9 mouse cellular contexts compared by ENCODE assay signal in genomic region chr13:55510332-55510667, GRCm38 (mm10). TPM values are rescaled to one million over a fixed set of nuclear protein-coding genes. Genes with fewer than 3 reads are reported as not detected.
DNase-seq lines count a peak whose midpoint lies in the region; ATAC-seq and TF ChIP-seq lines count a peak whose summit lies in the region.
"Had no signal": no experiment of that assay in that cellular context is flagged by ENCODE, and none has a peak within 500 bp of the region (broad histone marks: within the 10 kb centered on the region; RNA-seq: fewer than 3 reads in every experiment).

No protein-coding gene starts in this region.

- no peak overlapping the region; the same call in 1 of the 2 replicates for H3K4me3 ChIP-seq in heart, adult 2 months
- peak overlapping the region; percentile 46; the same call in 1 of the 2 replicates for H3K4me3 ChIP-seq in G1E (ENCODE audit: low read depth, low read length)
- H3K4me3 ChIP-seq in hindbrain, embryonic 12.5 days: no peak overlapping the region

- peak overlapping the region; percentile 95; the same call in 1 of the 2 replicates for H3K4me2 ChIP-seq in hindbrain, embryonic 12.5 days (replicated peaks)

- peak; percentile 61; the same call in 1 of the 2 replicates for ATAC-seq in G1E (ENCODE audit: extremely low read depth, insufficient number of reproducible peaks, low FRiP score, poor library complexity, severe bottlenecking)
- no peak for ATAC-seq in hindbrain, embryonic 12.5 days (ENCODE audit: low FRiP score)
- ATAC-seq in megakaryocyte progenitor cell, adult 5-6 weeks (replicated peaks; ENCODE audit: poor library complexity): peak; percentile 45

- H3K27me3 ChIP-seq in heart, adult 2 months (ENCODE audit: control insufficient read depth, insufficient read depth, low read length): no peaks in the 10 kb centered on the region
- peaks cover 7% of the 10 kb centered on the region for H3K27me3 ChIP-seq in G1E (ENCODE audit: insufficient read depth, low read length)
- peaks cover 7% of the 10 kb centered on the region; the same call in 1 of the 2 replicates for H3K27me3 ChIP-seq in hindbrain, embryonic 12.5 days

- H3K27ac ChIP-seq in heart, adult 2 months: peak overlapping the region; percentile 93
- H3K27ac ChIP-seq in hindbrain, embryonic 12.5 days: peak overlapping the region; percentile 74; the same call in 1 of the 2 replicates
- H3K27ac ChIP-seq: macrophage had no signal

- TF ChIP-seq EP300 in heart, adult 2 months (IDR thresholded peaks at IDR 0.05; ENCODE audit: insufficient read depth, low read depth, low read length): no peak

- 0 out of 2 replicates have a peak overlapping the region, but pooled peaks have one; percentile 5 for H3K9ac ChIP-seq in heart, adult 2 months (ENCODE audit: low read depth, low read length)
- H3K9ac ChIP-seq in hindbrain, embryonic 12.5 days: peak overlapping the region; percentile 27; the same call in 1 of the 2 replicates

- TF ChIP-seq CTCF in heart, adult 2 months (IDR thresholded peaks at IDR 0.05): no peak
- TF ChIP-seq CTCF in G1E (IDR thresholded peaks at IDR 0.05; ENCODE audit: low read depth, low read length): no peak

- DNase-seq in heart, adult 2 months: no peak
- DNase-seq in heart, postnatal 10 days: no peak
- DNase-seq in G1E (ENCODE audit: low spot score): peak; percentile 66
- no peak for DNase-seq in embryo, embryonic 10 days (ENCODE audit: low spot score)
- no peak for DNase-seq in layer of hippocampus, adult 11-12 months (ENCODE audit: low spot score)
- DNase-seq in right cerebral cortex, postnatal 4 days: no peak

- H3K79me2 ChIP-seq in heart, adult 2 months (replicated peaks; ENCODE audit: control insufficient read depth, insufficient read depth, low read length): no peaks in the 10 kb centered on the region; the same call in 1 of the 2 replicates

- WGBS in heart, adult 2 months: 36% methylated on average over 3 of the region's 3 CpGs
- 44% methylated on average over 3 of the region's 3 CpGs for WGBS in hindbrain, embryonic 12.5 days

- no peak; the same call in 1 of the 2 replicates for TF ChIP-seq POLR2A in heart, adult 2 months (IDR thresholded peaks at IDR 0.05; ENCODE audit: insufficient read depth, low read depth, low read length)

- peaks cover 18% of the 10 kb centered on the region for H3K4me1 ChIP-seq in heart, adult 2 months (ENCODE audit: control insufficient read depth, insufficient read depth, low read length)
- peaks cover 55% of the 10 kb centered on the region for H3K4me1 ChIP-seq in G1E (ENCODE audit: insufficient read depth, low read depth, low read length)
- H3K4me1 ChIP-seq in hindbrain, embryonic 12.5 days: peaks cover 26% of the 10 kb centered on the region

- no peaks in the 10 kb centered on the region for H3K36me3 ChIP-seq in heart, adult 2 months (ENCODE audit: control insufficient read depth, insufficient read depth, low read length)
- H3K36me3 ChIP-seq in G1E (replicated peaks): peaks cover 62% of the 10 kb centered on the region
- H3K36me3 ChIP-seq in hindbrain, embryonic 12.5 days: peaks cover 41% of the 10 kb centered on the region

- intact Hi-C loops in heart, adult 2 months (cut with DNase I): loop anchor here (2.0 kb wide), 1 partner anchor 21 kb away; the partner anchor contains the start of gene Dbn1
- intact Hi-C loops in heart, postnatal 10 days (cut with DNase I): no loop called here

- H3K9me3 ChIP-seq in G1E (replicated peaks): no peaks in the 10 kb centered on the region
- no peaks in the 10 kb centered on the region for H3K9me3 ChIP-seq in hindbrain, embryonic 12.5 days (replicated peaks)

RNA-seq across cellular contexts. Expression of gene Pdlim7, which starts 3.2 kb away (rescaled TPM):
- 10 to 100 TPM; 46.9 to 54.0 TPM for total RNA-seq in heart, adult 2 months (2021)
- 86.3 and 98.2 TPM in 2 replicates for polyA plus RNA-seq in heart, adult 2 months (2012; rRNA removed)
- total RNA-seq in heart, postnatal 10 days (2021): 10 to 100 TPM; 63.6 to 74.2 TPM
- total RNA-seq in G1E (2014; fragmentation: Nextera tagmentation) (19.9 and 20.0 TPM in 2 replicates), G1E (2017) (8.5 and 13.5 TPM in 2 replicates)
- polyA plus RNA-seq in G1E (2012): 52.5 and 61.7 TPM in 2 replicates
- 154 and 158 TPM in 2 replicates for polyA plus RNA-seq in hindbrain, embryonic 12.5 days (2016; fragmentation: Nextera tagmentation; extraction: Ambion mirVana)
- 12.7 and 13.0 TPM in 2 replicates for total RNA-seq in megakaryocyte progenitor cell, adult 5-6 weeks (2015)
- 5.3 and 5.9 TPM in 2 replicates for total RNA-seq in megakaryocyte progenitor cell, adult 5-6 weeks (2017)

RNA-seq across cellular contexts. Expression of gene Dok3, which starts 18.8 kb away (rescaled TPM):
- total RNA-seq in heart, adult 2 months (2021): 1 to 10 TPM; 1.9 to 2.4 TPM
- polyA plus RNA-seq in heart, adult 2 months (2012; rRNA removed): 3.7 and 7.3 TPM in 2 replicates
- total RNA-seq in heart, postnatal 10 days (2021): 1 to 10 TPM; 1.7 to 1.8 TPM
- 1.6 and 1.7 TPM in 2 replicates for total RNA-seq in G1E (2014; fragmentation: Nextera tagmentation)
- total RNA-seq in G1E (2017): 8.4 and 8.8 TPM in 2 replicates
- 11.6 and 14.4 TPM in 2 replicates for polyA plus RNA-seq in G1E (2012)
- polyA plus RNA-seq in hindbrain, embryonic 12.5 days (2016; fragmentation: Nextera tagmentation; extraction: Ambion mirVana): 3.7 and 4.7 TPM in 2 replicates
- 18.1 and 34.6 TPM in 2 replicates for total RNA-seq in megakaryocyte progenitor cell, adult 5-6 weeks (2015)
- total RNA-seq in megakaryocyte progenitor cell, adult 5-6 weeks (2017): 22.9 and 31.2 TPM in 2 replicates

RNA-seq across cellular contexts. Expression of gene Dbn1, which starts 22.4 kb away (rescaled TPM):
- total RNA-seq in heart, adult 2 months (2021): 1 to 10 TPM; 4.8 to 9.3 TPM
- polyA plus RNA-seq in heart, adult 2 months (2012; rRNA removed): 10.4 and 11.5 TPM in 2 replicates
- 10 to 100 TPM; 53.7 to 58.2 TPM for total RNA-seq in heart, postnatal 10 days (2021)
- total RNA-seq in G1E (2014; fragmentation: Nextera tagmentation) (not detected in 2 replicates), G1E (2017) (0.23 and 0.33 TPM in 2 replicates)
- 0.25 and 0.30 TPM in 2 replicates for polyA plus RNA-seq in G1E (2012)
- 585 and 628 TPM in 2 replicates for polyA plus RNA-seq in hindbrain, embryonic 12.5 days (2016; fragmentation: Nextera tagmentation; extraction: Ambion mirVana)
- 0.72 and 0.76 TPM in 2 replicates for total RNA-seq in megakaryocyte progenitor cell, adult 5-6 weeks (2015)
- 2.3 and 2.7 TPM in 2 replicates for total RNA-seq in megakaryocyte progenitor cell, adult 5-6 weeks (2017)
- polyA plus RNA-seq: macrophage had no signal

RNA-seq across cellular contexts. Expression of gene Ddx41, which starts 26.2 kb away (rescaled TPM):
- total RNA-seq in heart, adult 2 months (2021): 10 to 100 TPM; 13.0 to 13.9 TPM
- 20.7 and 21.1 TPM in 2 replicates for polyA plus RNA-seq in heart, adult 2 months (2012; rRNA removed)
- total RNA-seq in heart, postnatal 10 days (2021): 10 to 100 TPM; 17.5 to 18.2 TPM
- total RNA-seq in G1E (2014; fragmentation: Nextera tagmentation) (51.5 and 60.8 TPM in 2 replicates), G1E (2017) (59.1 and 67.7 TPM in 2 replicates)
- polyA plus RNA-seq in G1E (2012): 101 and 104 TPM in 2 replicates
- polyA plus RNA-seq in hindbrain, embryonic 12.5 days (2016; fragmentation: Nextera tagmentation; extraction: Ambion mirVana): 64.0 and 64.6 TPM in 2 replicates
- 28.0 and 29.1 TPM in 2 replicates for total RNA-seq in megakaryocyte progenitor cell, adult 5-6 weeks (2015)
- total RNA-seq in megakaryocyte progenitor cell, adult 5-6 weeks (2017): 66.9 and 78.0 TPM in 2 replicates

RNA-seq across cellular contexts. Expression of gene Prr7, which starts 46.2 kb away (rescaled TPM):
- total RNA-seq in heart, adult 2 months (2021): under 1 TPM; 0.86 to 0.94 TPM
- polyA plus RNA-seq in heart, adult 2 months (2012; rRNA removed): 0.53 and 1.1 TPM in 2 replicates
- total RNA-seq in heart, postnatal 10 days (2021): 1 to 10 TPM; 1.7 to 1.8 TPM
- 0.53 TPM in 1 of 2 replicates, not detected in the other for total RNA-seq in G1E (2014; fragmentation: Nextera tagmentation)
- 0.44 and 1.6 TPM in 2 replicates for total RNA-seq in G1E (2017)
- polyA plus RNA-seq in G1E (2012): 1.6 and 2.7 TPM in 2 replicates
- 1.1 and 1.5 TPM in 2 replicates for polyA plus RNA-seq in hindbrain, embryonic 12.5 days (2016; fragmentation: Nextera tagmentation; extraction: Ambion mirVana)
- total RNA-seq in megakaryocyte progenitor cell, adult 5-6 weeks (2015): 0.72 and 1.7 TPM in 2 replicates
- total RNA-seq in megakaryocyte progenitor cell, adult 5-6 weeks (2017): 1.5 TPM in 2 replicates
- polyA plus RNA-seq: macrophage had no signal

Comparison
In these comparisons a context has a peak if more than half of its experiments do, and no peak if none do; other contexts are left out.
1. RNA of gene Dbn1, which starts 22.4 kb away (total RNA-seq): 53.7 to 58.2 TPM in heart, postnatal 10 days; 4.8 to 9.3 TPM in heart, adult 2 months, 0.72 to 2.7 TPM in megakaryocyte progenitor cell, adult 5-6 weeks and 0.23 to 0.33 TPM in G1E; every median in the first group is over 4 times any median in the second.